Mouse (Mus musculus) mouse trophoblast stem cell (cell line): ENCODE data around the gene Gm20388.

Experiments used
- in situ Hi-C, 2 experiments: fragments of 300-500 bp; cut with MseI, MboI; formaldehyde crosslinking; loops; 2 replicates in 1 of 2; 3 replicates in 1 of 2; pipeline ENCODE4 v1.15.1; 2025

The Gm20388 gene

DNA sequence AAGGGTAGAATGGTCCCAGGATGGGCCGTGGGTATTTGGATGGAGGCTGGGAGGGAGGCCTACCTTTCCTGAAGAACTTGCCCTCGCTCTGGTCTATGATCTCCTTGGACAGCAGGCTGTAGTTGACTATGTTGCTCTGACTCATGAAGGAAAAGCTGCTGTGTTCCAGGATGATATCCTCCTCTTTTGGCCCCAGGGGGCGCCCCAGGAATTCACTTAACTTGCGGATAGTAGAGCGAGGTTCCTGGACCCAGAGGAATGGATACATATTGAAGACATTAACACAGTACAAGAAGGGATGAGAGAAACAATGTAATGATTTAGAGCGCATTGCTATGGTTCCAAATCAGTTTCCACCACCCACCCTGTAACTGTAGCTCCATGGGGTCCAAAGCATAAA is 3234.6 kb downstream of the Gm20388 start:
- in situ Hi-C loops = no loop called here

DNA sequence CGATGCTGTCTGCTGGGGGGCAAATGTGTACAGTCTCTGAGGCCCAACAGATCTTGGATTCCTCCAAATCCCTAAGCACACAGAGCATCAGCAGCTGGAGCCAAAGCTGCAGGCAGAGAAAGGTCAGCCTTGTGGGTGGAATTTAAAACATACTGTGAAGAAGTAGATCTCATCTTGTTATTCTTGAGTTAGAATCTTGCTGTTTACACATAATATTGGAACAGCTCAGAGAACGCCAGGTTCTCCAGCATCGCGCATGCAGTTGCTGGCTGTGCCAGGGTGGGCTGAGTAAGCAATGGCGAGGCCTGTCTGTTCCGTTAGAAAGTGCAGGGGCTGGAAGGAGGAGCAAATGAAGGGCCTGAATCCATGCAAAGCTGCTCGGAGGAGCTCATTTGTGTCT is 3235.7 kb downstream of the Gm20388 start:
- in situ Hi-C loops = no loop called here

DNA sequence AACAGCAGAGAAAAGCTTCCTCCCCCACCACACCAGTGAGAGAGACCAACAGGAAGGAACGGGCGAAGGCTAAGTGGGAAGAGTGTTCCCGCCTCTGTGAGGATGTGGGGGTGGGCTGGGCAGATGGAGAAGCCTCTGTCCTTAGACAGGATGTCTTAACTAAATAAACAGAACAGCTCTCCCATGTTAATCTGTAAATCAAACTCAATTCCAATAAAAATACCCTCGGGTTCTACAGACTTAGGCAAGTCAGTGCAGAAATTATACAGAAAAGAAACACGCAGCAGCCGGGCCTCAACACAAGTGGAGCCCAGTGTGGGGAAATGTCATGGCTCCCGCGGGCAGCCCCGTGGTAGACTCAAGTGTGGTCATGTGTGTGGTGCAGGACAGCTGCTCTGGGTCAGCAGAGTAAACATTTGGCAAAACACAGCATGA is 3240.1 kb downstream of the Gm20388 start:
- in situ Hi-C loops = no loop called here

DNA sequence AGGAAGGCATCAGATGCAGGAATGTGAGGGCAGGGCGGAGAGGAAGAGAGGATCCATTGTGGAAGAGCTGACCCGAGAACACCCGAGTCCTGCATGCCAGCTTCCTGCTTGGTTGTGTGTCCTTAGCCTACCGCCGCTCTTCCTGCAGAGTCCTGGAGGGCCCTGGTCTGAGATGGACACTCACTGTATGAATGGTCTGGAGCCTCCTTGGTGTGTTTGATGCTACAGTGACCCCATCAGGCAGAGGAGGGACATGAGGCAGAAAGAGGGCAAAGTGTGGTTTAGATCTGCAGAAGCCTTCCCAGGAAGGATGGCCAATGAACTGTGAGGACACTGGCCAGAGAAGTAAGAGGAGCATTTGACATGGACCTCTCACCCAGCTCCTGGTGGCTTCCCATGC is 3244.5 kb downstream of the Gm20388 start:
- in situ Hi-C loops = no loop called here

- in situ Hi-C loops = no loop called here
Measured at GRCm38 (mm10) chr8:123156070-123156773, 3245.6 kb downstream of the Gm20388 start.

- in situ Hi-C loops = no loop called here
Measured at GRCm38 (mm10) chr8:123157888-123158465, 3247.3 kb downstream of the Gm20388 start, which contains the start of gene Sult5a1. Gene Sult5a1, minus strand, starts transcription at chr8:123158315.

GRCm38 (mm10) chr8:123181391-123181790 is 3270.8 kb downstream of the Gm20388 start:
- in situ Hi-C loops = no loop called here

DNA sequence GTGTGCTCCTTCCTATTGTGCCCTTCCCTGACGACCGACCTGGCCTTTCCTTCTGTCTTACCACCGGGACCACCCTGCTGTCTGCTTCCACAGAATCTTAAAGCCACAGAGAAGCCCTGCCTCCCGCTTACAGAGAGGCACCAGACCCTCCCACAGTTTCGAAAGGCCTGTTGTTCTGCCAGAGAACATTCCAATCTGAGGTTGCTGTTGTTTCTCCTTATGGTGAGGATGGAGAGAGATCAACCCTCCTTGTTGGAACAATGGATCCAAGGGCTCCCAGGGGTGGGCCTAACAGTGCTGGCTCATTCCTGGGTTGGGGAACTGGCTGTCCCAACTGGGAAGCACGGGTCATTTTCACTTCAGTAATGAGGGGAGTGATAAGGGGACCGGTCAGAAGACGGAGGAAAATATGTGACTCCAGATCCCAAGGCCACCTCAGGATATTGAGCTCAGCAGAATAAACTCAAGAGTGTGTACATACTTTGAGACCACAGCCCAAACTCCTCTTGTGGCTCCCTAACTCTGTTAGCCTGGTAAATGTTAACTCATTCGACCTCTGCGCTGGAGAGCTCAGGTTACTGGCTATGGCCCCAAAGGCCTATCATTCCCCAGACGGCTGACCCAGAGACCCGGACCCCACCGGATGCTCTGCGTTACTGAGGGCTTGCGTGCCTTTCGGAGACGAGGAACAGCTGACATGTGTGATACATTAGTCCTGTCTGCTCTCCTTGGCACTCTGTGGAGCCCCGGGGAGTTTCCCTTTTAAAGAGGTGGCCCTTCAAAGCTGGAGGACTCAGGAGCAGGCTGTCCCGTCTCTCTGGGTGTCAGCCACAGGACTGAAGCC is 3275.1 kb downstream of the Gm20388 start, which contains the start of gene Dpep1:
Gene Dpep1 (plus strand): TSS at position 677 of the 844 bp plus-strand sequence.
- in situ Hi-C loops = no loop called here

DNA sequence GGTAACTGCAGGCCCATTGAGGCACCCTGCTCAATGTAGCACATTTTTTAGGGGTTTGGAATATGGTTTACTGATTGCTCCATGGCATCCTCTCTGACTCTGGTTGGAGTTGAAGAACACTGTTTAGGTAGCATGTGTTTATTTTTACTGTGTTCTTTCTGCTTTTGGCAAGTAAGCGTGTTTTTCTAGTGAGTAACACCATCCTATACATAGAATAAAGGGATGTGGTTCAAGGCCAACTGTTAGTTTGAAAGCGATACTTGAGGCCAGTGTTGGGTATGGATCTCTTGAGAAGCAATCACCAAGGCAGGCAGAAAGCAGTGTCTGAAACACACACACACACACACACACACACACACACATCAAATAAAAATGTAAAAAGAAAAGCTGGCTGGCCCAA is 3277.4 kb downstream of the Gm20388 start:
- in situ Hi-C loops = no loop called here

DNA sequence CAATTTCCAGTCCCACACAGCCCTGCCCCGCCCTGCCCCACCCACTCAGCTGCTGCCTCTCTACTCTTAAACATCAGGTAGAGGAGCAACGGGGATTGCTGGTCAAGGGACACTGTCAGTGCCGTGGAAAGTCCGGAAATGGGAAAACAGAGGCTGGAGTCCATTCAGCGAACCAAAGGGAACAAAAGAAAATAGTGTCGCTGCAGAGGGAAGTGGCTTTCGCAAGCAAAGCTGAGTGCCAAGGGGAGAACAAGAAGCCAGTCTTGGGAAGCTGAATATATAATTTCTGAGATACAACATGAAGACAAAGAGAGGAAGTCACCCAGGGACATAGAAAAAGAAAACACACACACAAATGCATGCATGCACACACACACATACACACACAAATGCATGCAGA is 3278.2 kb downstream of the Gm20388 start:
- in situ Hi-C loops = no loop called here

- in situ Hi-C loops = no loop called here
Measured at GRCm38 (mm10) chr8:123190678-123191077, 3280.0 kb downstream of the Gm20388 start.

GRCm38 (mm10) chr8:123191908-123192307 is 3281.3 kb downstream of the Gm20388 start:
- in situ Hi-C loops = no loop called here

DNA sequence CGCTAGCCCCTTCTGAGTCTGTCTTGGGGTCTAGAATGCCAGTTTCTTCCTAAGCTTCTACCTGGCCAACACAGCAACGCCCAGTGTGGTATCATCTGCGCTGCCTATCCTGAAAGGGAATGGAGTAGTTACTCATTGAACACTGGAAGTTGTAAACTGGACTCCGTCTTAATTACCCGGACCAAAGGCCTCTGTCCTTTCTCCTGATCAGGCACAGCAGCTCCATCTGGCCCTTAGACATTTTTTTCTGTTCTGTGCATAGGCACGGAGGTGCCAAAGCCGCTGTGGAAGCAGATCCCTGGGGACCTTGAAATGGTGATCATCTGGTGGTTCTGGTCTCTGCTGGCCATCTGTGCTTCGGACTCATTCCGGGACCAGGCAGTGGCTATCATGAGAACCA is 3283.1 kb downstream of the Gm20388 start:
- in situ Hi-C loops = no loop called here

- in situ Hi-C loops = loop anchor here in 1 of 2 experiments (5.0 kb wide), 1 partner anchor 35 kb away; no protein-coding TSS in a partner anchor
Measured at GRCm38 (mm10) chr8:123197016-123197415, 3286.4 kb downstream of the Gm20388 start.

- in situ Hi-C loops = loop anchor here in 1 of 2 experiments (5.0 to 25.0 kb wide), 2 partner anchors 38 to 88 kb away; partner anchors contain the start of genes Cpne7 and Rpl13
Measured at GRCm38 (mm10) chr8:123199864-123200263, 3289.2 kb downstream of the Gm20388 start.

DNA sequence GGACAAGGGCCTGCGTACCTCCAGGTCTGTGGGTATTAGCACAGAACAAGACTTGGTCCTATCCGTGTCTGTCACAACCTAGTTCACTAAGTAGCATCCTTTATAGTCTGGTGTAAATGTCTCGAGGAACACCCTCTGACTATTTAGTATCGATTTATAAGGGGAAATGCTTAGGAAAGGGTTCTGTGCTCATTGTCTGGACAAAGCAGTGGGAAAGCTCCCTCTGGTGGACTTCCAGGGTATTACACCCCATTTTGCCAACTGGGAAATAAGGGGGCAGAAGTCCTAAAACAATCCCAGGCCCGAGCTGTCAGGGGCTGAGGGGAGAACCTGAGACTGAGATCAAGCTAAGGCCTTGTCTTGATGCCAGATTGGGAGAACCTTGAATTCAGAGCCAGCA is 3291.6 kb downstream of the Gm20388 start:
- in situ Hi-C loops = loop anchor here in 1 of 2 experiments (25.0 kb wide), 1 partner anchor 90 kb away; the partner anchor contains the start of genes Cpne7 and Rpl13

DNA sequence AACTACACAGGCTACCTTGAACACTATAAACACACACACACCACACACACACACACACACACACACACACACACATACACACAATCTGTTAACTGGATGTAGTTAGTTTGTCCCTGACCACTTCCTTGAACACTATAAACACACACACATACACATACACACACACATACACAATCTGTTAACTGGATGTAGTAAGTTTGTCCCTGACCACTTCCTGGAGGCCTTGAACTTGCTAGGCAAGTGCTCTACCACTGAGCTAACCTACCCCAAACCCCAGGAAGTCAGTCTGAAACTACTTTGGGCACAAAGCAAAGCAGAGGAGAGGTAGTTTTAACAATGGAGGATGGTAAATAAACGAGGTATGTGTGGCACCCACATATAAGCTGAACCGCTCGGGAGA is 3292.9 kb downstream of the Gm20388 start:
- in situ Hi-C loops = loop anchor here in 1 of 2 experiments (25.0 kb wide), 1 partner anchor 91 kb away; the partner anchor contains the start of genes Cpne7 and Rpl13

- in situ Hi-C loops = loop anchor here in 1 of 2 experiments (25.0 kb wide), 1 partner anchor 100 kb away; the partner anchor contains the start of genes Cpne7 and Rpl13
Measured at GRCm38 (mm10) chr8:123211876-123212275, 3301.2 kb downstream of the Gm20388 start.

- in situ Hi-C loops = loop anchor here in 1 of 2 experiments (25.0 kb wide), 1 partner anchor 100 kb away; the partner anchor contains the start of genes Cpne7 and Rpl13
Measured at GRCm38 (mm10) chr8:123212321-123213117, 3301.9 kb downstream of the Gm20388 start, which contains the start of the genes Chmp1a and Spata33. Gene Chmp1a, minus strand, starts transcription at chr8:123212763. Gene Spata33, plus strand, starts transcription at chr8:123212832.

- in situ Hi-C loops = loop anchor here in 1 of 2 experiments (25.0 kb wide), 1 partner anchor 101 kb away; the partner anchor contains the start of genes Cpne7 and Rpl13
Measured at GRCm38 (mm10) chr8:123213118-123213772, 3302.6 kb downstream of the Gm20388 start.
